Mouse (Mus musculus) yolk sac, embryonic 10.5 days (tissue): ENCODE data around the gene Pi16.

Source experiments
- DNase-seq: peaks from one replicate; pipeline ENCODE4 v3.0.0-alpha.2; 2017; ENCODE audit warnings: low spot score

Gene Pi16

DNA sequence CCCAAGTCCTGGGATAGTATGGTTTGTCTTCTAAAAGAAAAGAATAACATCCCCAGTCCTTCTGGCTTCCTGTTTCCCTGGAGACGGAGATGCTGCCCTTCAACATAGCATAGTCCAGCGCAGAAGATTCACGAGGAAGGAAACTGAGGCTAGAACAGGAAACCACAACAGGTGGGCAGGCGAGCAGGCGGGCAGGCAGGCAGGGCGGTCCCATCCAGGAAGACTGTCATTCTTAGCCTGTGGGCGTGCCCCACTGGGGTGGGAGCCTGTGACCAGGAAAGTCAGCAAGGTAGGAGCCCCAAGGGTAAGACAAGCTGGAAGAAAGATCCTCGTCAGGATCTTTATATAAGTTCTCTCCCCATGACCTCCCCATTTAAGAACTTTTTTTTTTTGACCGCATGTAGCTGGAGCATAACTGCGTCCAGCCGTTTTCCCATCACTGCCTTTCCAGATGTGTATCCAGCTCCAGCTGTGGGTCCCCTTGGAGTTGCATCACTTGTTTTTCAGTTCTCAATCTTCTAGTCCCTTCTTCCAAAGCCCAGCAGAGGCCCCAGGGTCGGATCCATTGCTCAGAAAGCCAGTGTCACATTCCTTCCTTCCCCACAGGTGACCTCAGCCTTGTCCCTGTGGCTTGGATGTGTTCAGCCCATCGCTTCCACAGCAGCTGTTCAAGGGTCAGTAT, 13.0 kb upstream of the Pi16 start:
- DNase-seq = no peak

DNA sequence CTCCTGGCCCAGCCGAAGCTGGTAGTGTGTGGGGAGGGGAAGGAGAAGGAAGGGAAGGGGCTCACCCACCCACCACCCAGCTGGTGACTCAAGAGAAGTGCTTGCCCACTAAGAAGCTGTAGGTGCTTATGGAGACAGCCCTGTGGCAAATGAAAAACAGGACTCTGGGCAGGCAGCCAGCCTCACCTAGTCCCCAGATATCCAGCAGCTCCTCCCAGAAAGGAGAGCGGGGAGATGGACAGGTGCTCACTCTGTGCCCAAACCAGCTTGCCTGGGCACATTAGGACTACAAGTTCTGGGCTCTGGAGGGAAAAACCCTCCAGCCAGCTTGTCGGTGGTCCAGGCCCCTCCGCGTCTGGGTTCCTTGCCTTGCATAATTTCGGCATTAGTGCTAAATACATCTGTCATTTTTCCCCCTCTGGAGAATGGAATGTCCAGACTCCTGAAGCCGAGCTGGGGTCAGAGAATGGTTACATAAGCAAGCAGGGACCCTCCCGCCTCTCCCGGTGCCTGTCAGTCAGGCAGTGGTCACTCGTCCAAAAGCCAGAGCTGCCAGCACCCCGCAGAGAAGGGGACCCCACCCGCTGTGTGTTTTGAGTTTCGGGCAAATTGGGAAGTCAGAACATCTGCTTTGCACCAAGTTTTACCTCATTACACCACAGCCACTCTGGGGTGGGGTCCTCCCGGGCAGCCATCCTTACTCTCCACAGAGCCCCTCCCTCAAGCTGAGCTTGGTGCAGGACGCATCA, 12.2 kb upstream of the Pi16 start:
- DNase-seq = no peak

DNA sequence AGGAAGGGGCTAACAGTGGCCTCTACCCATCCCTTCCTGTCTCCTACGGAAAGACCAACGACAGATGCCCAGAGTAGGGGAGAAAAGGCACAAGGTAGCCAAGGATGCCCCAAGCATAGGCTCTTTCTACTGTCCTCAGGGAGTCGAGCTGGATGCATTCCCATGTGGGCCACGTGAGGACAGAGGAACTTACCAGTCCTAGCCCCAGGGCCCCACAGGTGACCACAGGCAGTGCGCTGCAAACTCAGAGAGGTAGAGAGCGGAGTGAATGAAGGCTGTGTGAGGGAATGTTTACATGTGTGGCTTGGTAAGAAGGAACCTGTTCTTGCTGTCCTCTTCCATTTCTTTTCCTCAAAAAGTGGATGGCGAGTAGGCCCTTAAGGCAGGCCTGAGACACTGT, 11.6 kb upstream of the Pi16 start:
- no peak for DNase-seq

DNA sequence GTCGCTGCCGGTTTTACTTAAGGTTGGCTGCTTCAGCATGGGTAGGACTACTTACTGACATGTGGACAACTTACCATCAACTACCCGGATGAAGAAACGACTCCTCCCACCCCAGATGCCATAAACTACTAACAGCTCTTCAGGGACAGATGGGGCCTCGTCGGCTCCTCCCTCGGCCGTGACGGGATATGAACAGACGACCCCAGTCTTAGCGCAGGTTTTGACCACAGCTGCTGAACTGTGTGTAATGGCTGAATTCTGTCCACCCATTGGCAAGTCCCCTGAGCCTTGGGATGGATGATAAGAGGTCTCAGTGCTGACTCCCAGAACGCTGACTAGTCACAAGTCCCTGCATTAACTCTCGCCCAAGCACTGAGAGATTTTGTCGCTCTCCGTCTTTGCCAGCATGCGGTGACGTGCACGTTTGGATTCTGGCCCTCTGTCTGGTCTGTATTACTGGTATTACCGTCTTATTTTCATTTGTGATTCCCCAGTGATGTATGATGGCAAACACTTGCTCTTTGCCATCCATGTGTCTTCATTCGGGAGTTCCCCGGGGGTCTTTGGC, 7.3 kb upstream of the Pi16 start:
- DNase-seq = no peak

DNA sequence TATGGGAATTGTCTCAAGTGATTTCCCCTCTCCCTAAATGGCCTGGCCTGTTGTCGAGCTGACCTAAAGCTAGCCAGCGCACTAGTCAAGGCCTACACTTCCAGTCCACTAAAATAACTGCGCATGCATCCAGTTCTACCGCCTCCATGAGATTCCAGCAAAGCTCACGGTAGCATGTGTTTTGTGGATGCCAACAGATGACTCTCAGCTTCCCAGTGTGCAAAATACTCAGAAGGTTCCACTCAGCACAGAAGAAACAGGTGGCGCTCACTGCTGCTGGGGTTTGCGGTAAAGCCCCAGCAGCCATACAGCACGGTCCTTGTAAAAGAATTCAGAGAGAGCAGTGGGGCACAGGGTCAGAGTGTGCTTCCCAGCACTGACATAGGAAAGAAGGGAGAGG, 5.9 kb upstream of the Pi16 start:
- no peak for DNase-seq

DNA sequence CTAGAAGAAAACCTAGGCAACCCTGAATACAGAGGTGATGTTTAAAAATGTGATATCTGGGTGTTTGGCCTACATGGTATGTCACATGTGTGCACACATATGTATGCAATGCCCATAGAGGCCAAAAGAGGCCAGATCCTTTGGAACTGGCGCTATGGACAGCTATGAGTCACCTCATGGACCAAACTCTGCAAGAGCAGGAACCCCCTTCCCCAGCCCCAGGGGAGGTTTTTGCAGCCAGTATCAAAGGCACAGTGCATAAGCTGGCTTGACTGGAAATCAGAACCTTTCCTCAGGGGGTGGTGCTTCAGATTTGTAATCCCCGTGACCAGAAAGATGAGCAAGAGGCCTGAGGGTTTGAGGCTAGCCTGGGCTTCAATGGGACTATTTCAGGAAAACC, 5.4 kb upstream of the Pi16 start:
- no peak for DNase-seq

DNA sequence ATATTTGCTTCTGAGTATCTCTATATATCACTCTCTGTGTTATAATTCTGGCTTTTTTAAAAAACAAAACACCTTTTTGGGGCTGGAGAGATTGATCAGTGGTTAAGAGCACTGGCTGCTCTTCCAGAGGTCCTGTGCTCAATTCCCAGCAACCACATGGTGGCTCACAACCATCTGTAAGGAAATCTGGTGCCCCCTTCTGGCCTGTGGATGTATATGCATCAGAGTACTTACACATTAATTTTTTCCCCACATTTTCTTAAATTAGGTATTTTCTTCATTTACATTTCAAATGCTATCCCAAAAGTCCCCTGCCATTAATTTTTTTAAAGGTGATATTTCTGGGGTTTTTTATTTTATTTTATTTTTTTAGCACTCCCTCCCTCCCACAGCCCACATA, 4.2 kb upstream of the Pi16 start:
- no peak for DNase-seq

DNA sequence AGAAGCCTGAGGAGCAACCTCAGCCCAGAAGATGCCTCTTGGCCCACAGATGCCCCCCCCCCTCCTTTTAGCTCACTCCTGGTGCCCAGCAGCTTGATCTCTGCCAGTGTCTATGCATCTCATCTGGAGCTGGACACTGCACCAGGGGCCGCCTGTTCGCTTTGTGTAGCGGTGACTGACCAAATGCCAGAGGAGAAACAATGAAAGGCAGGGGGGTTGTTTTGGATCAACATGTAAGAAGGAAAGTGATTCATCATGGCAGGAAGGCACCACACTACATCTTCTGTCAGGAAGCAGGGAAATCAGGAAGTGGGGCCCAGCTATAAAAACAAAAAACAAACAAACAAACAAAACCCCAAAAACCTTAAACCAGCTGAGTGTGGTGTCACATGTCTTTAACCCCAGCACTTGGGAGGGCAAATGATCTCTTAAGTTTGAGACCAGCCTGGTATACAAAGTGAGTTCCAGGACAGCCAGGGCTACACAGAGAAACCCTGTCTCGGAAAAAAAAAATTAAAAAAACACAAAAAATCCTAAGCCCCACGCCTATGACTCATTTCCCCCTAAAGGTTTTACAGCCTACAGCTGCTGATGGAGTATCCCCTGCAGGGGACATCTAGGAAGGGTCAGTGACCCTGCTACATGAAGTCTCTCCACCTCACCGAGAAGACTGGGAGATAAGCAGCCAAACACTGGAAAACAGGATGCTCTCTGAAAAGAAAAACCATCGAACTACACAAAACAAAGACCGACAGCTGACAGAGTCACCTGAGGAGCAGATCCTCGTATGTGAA, 1.6 kb upstream of the Pi16 start:
- DNase-seq = no peak

DNA sequence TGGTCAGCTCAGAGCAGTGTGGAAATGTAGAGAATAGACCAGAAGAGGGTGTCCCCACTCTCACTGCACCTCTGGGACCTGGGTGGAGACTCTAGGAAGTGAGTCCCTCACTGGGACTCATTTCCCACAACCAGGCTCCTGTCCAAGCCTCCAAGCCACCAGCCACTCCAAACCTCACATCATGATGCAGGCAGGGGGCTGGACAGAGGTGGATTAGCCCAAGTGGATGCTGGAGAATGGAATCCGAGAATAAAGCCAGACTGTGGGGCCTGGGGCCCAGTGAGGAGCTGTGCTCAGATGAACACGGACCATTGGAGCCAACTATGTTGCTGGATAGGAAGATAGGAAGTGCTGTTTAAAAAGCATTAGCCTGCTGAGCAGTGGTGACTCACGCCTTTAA, 589 bp upstream of the Pi16 start:
- DNase-seq = no peak

DNA sequence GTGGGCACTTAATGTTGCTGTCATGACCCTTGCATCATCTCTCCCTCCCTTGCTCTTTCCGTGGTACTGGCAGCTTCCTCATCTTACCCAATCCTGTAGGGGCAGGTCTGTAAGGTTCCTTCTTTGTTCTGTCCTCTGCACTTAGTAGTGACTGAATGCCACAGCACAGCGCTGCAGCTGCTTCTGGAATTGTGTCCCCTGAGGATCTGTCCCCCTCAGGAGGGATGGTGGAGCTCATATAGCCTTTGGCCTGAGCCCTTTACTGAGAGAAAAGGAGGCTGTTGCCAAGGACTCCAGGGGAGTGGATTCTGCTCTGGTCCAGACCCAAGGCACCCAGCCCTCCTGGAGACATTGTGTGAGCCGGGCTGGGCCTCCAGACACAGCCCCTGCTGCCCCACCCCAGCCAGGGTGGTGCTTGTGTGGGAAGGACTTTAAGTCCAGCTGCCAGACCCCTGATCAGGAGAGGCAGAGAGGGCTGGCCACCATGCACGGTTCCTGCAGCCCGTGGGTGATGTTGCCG, 1.3 kb downstream of the Pi16 start:
- no peak for DNase-seq

DNA sequence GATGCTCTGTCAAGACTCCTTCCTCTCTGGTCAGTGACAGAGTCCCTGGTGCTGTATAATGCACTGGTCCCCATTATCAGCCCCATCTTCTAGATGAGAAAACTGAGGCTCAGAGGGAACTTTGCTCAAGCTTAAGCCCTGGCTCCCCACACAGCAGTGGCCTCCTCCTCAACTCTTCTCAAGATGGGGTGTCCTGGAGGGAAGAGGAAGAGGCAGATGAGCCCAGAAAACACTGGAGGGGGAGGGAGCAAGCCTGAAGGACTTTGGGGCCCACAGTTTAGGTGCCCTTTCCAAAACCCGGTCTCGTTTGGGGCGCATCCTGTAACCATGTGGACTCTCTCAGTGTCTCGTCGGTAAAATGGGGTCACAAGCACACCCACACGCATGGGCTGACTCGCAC, 2.0 kb downstream of the Pi16 start:
- no peak for DNase-seq

DNA sequence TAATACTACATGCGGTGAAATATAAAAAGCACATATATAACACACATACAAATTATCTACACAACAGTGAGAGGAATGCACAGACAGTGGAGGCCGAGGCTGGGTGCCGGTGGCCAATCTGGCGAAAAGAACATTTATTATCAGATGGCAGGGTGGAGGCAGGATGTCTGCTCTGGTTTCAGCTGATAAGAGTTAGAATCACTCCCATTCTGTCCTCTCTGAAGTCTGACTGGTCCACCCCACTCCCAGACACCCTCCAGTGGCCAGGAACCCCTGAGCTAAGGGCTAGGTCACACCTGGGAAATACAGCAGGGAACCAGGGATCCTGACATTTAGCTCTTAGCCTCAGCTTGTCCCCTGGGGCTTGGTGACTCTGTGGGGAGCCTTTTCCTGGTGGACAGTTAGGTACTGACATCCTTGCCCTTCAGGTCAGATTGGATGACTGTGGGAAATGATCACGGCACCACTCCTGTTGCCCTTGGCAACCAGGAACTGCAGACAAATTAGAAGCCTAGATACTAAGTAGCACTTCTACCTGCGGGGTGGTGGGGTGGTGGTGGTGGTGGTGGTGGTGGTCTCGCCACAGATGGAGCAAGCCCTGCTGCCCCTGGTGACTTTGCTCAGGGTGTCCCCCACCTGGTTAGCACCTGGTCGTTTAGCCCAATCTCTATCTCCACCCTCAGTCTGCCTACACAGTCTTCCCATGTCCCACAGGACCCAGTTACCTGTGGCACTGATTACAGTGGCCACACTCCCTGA, 2.6 kb downstream of the Pi16 start:
- DNase-seq = no peak

DNA sequence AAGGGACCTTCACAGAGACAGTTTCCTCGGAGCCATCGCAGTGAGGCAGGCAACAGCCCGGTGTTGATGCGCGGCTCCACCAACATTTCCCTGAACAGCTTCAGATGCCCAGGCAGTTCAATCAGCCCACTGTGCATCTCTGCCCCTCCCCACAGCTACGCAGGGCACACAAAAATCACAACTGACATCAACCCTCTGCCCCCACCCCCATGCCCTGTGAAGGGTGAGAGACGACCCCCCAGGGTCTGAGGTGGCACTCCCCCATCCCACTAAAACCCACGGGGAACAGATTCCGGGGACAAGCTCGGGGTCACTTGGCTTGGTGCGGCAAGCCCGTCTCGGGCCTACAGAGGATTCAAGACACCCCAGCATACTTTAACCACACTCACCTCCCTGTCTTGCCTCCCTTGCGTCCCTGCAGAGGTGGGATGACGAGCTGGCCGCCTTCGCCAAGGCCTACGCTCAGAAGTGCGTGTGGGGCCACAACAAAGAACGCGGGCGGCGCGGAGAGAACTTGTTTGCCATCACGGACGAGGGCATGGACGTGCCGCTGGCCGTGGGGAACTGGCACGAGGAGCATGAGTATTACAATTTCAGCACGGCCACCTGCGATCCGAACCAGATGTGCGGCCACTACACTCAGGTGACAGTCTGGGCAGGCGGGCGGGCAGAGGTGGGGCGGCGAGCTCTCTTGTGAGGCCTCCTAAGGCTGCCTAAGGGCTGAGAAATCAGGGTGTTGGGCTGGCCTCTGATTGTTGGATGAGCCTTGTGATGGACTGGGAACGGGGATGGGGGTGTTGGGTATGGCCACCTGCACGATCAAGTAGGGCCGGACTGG, 4.5 kb downstream of the Pi16 start:
- DNase-seq = no peak

DNA sequence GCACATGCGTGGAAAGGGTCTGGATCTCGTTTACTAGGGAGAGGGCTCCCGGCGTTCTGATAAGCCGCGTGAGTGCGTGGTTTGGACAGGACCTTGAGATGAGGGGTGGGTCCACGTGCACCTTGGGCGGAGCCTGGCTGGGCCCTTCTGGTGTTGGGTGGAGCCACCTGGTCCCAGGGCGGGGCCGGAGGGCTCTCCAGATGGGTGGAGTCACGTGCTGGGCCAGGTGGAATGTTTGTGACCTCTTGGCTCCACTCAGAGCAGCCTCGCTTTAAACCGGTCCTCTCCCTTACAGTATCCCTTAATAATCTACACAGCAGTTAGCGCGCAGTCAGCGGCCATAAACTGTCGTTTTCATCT, 5.1 kb downstream of the Pi16 start:
- peak; percentile 75 for DNase-seq

DNA sequence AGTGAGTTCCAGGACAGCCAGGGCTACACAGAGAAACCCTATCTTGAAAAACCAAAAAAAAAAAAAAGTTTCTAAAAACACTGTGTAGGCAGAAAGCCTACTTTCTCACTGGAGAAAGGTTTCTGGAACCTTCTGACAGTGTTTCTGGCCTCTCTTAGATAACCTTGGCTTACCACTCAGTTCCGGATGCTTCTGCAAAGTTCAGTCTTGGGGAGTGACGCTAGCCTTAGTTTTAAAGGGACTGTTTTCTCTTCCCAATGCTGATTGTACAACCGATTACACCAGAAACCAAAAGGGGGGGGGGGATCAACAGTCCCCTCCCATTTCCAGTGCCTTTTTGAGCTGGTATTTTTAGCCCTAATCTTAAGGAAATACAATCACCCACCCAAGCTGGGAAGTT, 6.1 kb downstream of the Pi16 start:
- DNase-seq = no peak

DNA sequence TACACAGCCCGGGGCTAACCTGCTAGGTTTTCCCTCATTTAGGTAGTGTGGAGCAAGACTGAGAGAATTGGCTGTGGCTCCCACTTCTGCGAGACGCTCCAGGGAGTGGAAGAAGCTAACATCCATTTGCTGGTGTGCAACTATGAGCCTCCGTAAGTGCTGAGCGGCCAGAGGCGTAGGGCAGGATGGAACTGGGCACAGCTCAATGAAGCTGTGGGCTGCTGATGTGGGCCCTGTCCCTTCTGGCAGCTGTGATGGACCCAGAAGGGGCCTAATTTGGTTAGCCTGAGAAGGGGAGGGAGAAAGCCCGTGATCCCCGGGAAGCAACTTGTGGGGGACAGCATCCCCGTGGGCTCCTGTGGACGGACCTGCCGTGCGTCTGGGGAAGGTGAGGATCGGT, 8.4 kb downstream of the Pi16 start:
- DNase-seq = no peak

DNA sequence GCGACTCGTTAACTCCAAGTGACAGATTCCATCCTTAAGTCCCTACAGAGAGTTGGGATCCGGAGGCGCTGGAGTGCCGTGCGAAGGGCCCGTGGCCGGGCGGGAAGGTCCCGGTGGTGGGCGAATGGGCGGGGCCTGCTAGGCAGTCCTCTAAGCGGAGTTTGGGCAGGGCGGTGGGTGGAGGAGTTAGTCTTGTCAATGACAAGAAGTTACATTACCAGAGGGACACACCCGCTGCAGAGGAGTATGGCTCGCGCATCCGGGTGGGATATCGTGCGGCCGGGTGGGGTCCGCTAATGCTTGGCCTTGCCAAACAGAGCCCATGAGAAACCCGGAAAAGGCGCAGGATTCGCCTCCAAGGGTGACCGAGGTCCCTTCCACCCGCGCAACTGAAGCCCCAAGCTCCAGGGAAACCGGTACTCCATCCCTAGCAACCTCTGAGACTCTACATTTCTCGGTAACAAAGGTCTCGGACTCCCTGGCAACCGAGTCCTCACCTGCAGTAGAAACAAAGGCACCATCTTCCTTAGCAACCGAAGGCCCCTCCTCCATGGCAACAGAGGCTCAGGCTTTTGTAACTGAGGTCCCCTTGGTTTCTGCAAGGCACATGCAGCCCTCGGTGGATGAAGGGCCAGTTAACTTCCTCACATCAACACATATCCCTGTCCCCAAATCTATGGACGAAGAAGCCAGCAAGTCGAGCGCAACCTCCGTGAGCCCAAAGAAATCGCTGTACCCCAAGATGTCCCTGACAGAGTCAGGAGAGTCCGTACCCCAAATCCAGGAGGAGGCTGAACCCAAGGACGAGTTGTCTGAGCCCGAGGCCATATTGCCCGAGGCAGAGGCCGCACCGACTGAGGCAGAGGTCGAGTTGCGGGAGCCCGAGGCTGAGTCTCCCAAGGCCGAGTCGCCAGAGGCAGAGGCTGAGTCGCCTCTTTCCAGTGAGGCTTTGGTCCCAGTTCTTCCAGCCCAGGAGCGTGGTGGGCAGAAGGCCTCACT, 9.3 kb downstream of the Pi16 start:
- no peak for DNase-seq

DNA sequence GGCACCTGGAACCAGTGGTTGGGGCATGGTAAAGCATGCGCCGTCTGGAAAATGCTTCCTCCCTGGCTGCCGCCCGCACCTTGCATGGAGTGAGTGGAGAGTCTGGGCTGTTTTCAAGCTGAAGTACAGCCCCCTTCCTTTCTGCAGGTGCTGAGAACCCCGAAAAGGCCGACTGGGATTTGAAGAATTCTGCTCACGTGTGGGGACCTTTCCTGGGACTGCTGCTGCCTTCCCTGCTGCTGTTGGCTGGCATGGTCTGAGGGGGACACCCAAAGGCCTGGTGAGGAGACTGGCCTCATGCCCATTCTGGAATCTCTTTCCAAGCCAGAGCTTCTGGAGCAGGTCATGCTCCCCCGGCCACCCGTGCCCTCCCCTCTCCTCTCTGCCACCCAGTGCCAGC, 10.2 kb downstream of the Pi16 start:
- DNase-seq = no peak

DNA sequence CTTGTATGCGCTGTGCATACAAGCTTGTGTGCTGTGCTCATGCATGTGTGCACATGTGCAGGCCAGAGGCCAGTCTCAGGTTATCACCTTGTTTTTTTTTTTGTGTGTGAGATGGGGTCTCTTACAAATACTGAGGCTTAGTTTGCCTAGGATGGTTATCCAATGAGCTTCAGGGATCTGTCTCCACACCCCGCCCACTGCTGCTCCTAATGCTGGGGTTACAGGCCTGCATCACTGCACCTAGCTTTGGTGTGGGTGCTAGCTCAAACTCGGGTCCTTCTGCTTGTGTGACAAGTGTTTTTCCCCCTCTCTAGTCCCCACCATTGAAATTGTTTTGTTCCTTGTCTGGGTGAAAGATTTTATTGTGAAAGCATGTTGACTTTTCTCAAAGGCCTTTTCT, 12.7 kb downstream of the Pi16 start:
- no peak for DNase-seq
